Mouse (Mus musculus): ENCODE results near the gene Spink2. TPM values are rescaled to one million over a fixed set of nuclear protein-coding genes. Genes with fewer than 3 reads are reported as not detected.

Spink2 gene
- total RNA-seq, 2 experiments from 2014 or later = not detected

- ATAC-seq (replicated peaks; ENCODE audit: low FRiP score, low TSS enrichment, poor library complexity, severe bottlenecking) = no peak
Measured at GRCm38 (mm10) chr5:77157777-77158540, 53.3 kb downstream of the Spink2 start.

DNA sequence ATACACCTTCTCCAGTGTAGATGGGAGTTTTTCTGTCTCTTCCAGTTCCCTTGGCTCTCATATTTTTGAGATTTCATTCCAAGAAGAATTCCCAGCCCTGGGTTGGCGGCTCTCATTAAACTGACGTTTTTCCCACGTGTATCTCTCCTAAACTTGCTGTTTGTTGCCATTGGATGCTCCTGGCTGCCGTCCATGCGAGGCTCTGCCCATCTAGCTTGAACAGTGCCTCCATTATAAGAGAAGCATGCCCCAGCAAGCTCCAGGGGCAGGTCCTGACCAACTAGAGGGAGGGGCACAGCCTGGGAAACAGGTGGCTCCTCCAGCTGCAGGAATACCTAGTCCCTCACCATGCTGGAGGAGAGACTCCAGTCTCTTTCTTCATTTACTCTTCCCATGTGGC, 54.3 kb downstream of the Spink2 start:
- no peak for ATAC-seq (replicated peaks; ENCODE audit: low FRiP score, low TSS enrichment, poor library complexity, severe bottlenecking)

- ATAC-seq (replicated peaks; ENCODE audit: low FRiP score, low TSS enrichment, poor library complexity, severe bottlenecking) = no peak
Measured at GRCm38 (mm10) chr5:77155526-77155925, 55.7 kb downstream of the Spink2 start.

Other genes starting within 250 kb of the Spink2 start
- gene Srp72, start 236.8 kb downstream of the Spink2 start, total RNA-seq (2014; fragmentation: Nextera tagmentation) = 143 and 165 TPM in 2 replicates
- gene Srp72, start 236.8 kb downstream of the Spink2 start, total RNA-seq (2017) = 199 and 258 TPM in 2 replicates
- 4.7 TPM in 1 of 2 replicates, not detected in the other for gene Arl9, start 207.4 kb downstream of the Spink2 start, total RNA-seq (2014; fragmentation: Nextera tagmentation)
- not detected in 2 replicates for gene Arl9, start 207.4 kb downstream of the Spink2 start, total RNA-seq (2017)
- 1.0 TPM in 1 of 2 replicates, not detected in the other for gene Thegl, start 195.4 kb downstream of the Spink2 start, total RNA-seq (2014; fragmentation: Nextera tagmentation)
- gene Thegl, start 195.4 kb downstream of the Spink2 start, total RNA-seq (2017) = 0.53 and 1.6 TPM in 2 replicates
- 1.9 and 4.7 TPM in 2 replicates for gene Hopx, start 96.3 kb downstream of the Spink2 start, total RNA-seq (2014; fragmentation: Nextera tagmentation)
- gene Hopx, start 96.3 kb downstream of the Spink2 start, total RNA-seq (2017) = 1.3 and 2.4 TPM in 2 replicates
- gene Rest, start 54.0 kb upstream of the Spink2 start, total RNA-seq (2014; fragmentation: Nextera tagmentation) = 19.0 and 24.9 TPM in 2 replicates
- 39.5 and 44.0 TPM in 2 replicates for gene Rest, start 54.0 kb upstream of the Spink2 start, total RNA-seq (2017)
- 76.9 and 79.7 TPM in 2 replicates for gene Noa1, start 98.6 kb upstream of the Spink2 start, total RNA-seq (2014; fragmentation: Nextera tagmentation)
- 40.8 and 45.1 TPM in 2 replicates for gene Noa1, start 98.6 kb upstream of the Spink2 start, total RNA-seq (2017)
- gene Polr2b, start 98.7 kb upstream of the Spink2 start, total RNA-seq (2014; fragmentation: Nextera tagmentation) = 104 and 110 TPM in 2 replicates
- 195 TPM in 2 replicates for gene Polr2b, start 98.7 kb upstream of the Spink2 start, total RNA-seq (2017)
- 0.42 TPM in 1 of 2 replicates, not detected in the other for gene Igfbp7, start 196.6 kb upstream of the Spink2 start, total RNA-seq (2014; fragmentation: Nextera tagmentation)
- not detected in 2 replicates for gene Igfbp7, start 196.6 kb upstream of the Spink2 start, total RNA-seq (2017)